Mouse (Mus musculus) embryo, embryonic 10.5 days (tissue): Measurements from ENCODE around the gene Sass6.
"Not testable (repeated sequence)": the region's sequence is repeated elsewhere in the genome, so short reads cannot be mapped to it uniquely, and the experiment has no call there.

Source experiments
- DNase-seq: peaks from one replicate; pipeline ENCODE4 v3.0.0-alpha.2; 2015; ENCODE audit warnings: low spot score

Gene Sass6

DNA sequence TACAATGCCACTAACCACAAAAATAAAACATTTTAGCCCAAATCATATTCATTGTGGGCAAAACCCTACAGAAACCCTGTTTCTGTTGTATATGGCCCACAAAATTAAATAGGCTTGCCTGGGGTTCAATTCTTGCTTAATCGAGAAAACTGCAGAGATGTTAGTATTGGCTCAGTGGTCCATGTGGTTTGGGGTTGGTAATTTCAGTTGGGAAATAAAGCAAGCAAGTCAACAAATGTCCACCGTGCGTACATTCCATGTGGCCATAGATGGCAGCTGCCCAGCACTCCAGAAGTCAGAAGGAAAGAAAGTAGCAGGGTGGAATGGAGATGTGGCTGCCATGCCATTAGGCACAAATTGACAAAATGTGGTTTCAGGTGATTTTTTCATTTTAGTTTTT is 38.2 kb downstream of the Sass6 start:
- no peak for DNase-seq

DNA sequence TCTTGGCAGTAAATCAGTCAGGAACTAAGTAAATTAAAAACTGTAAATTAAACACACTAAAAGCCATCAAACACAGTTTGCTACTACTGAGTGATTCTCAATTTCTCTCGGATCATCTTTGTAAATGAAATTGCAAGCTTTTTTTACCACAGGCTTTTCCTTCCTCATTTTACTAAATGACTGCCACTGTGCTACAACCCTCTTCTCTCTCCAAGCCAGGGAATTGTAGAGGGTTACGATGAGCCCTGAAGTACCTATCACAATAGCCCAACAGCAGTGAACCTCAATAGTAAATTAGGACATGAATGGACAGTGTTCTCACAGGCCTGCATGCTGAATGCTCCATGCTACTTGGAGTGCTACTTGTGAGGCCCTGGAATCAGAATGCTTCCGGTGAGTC is 39.3 kb downstream of the Sass6 start:
- no peak for DNase-seq

GRCm38 (mm10) chr3:116634853-116635252 is 40.1 kb downstream of the Sass6 start:
- DNase-seq = no peak

DNA sequence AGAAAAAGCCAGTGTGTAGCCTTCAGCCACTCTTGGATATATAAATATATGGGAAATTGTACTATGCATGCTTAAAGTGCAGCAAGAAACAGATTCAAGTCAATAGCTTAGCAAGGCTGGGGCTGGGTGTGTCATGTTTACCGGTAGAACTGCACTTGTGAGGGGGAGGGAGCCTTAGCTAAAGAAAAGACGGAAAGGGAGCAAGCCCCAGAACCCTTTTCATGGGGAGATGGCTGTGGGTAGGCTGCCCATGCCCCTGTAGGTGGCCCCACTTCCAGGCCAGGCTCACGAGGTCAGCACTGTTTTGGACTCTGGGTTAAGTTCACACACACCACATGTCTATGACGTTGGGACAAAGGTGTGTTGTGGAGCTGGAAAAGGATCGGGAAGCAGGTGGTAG is 41.0 kb downstream of the Sass6 start:
- no peak for DNase-seq

- DNase-seq = no peak
Observed at GRCm38 (mm10) chr3:116637693-116638476, 43.1 kb downstream of the Sass6 start.

DNA sequence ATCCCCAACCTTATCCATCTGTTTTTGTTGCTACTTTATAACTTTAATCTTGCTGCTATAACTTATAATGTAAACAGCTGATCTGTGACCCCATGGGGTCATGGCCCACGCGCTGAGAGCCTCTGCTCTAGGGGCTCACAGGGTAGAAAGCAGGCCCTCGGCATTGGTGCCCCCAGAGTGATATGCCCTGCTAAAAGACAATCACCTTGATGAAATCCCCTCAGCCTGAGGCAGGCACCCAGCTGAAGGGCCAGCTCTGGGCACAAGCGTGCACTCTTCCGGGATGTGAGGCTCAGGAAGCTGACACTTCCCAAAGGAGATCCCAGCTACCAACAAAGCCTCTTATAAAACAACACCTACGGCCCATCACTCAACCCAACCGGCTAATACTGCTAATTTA is 43.8 kb downstream of the Sass6 start:
- no peak for DNase-seq

DNA sequence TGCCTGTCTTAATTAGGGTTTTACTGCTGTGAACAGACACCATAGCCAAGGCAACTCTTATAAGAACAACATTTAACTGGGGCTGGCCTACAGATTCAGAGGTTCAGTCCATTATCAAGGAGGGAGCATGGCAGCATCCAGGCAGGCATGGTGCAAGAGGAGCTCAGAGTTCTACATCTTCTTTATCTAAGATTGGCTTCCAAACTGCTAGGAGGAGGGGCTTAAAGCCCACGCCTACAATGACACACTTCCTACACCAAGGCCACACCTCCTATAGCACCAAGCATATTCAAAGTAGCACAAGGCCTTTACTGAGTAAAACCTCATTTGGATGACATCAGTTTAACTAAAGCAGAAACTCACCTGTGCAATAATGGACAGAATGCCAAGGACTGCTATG is 45.2 kb downstream of the Sass6 start:
- no peak for DNase-seq

- no peak for DNase-seq
Observed at GRCm38 (mm10) chr3:116641811-116642371, 47.1 kb downstream of the Sass6 start.

GRCm38 (mm10) chr3:116642373-116642772 is 47.6 kb downstream of the Sass6 start:
- DNase-seq = no peak

GRCm38 (mm10) chr3:116646387-116646786 is 51.6 kb downstream of the Sass6 start:
- DNase-seq = no peak

DNA sequence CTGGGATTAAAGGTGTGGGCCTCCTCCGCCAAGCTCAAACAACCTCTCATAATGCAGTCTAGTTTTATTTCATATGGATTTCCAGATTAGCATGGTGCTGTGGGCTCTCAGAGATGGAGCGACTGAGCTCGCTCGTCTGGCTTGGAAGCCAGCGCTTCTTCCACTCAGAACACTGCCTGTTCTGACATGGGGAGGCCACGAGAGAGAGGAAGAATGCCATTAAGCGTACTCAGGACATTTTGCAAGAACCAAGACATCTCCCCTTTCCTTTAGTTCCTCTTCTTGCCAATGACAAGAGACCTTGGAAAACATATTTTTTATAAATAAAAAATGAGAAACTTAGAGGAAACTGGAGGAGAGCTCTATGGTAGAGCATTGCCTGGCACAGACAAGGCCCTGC is 54.0 kb downstream of the Sass6 start:
- no peak for DNase-seq

DNA sequence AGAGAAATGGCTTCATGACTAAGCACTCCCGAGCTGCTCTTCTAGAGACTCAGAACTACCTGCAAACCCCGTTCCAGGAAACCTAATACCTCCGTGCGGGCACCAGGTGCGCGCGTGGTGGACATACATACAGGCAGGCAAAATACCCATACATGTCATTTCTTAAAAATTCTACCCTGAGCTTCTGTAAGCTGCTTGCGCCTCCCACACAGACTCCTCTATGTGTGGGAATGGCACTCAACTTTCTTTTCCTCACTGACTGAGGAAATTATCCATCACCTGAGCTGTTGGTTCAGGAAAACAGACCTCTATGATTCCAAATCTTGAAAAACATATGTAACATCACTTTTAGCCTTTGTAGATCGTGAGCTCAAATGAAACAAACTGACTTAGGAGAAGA is 55.9 kb downstream of the Sass6 start:
- DNase-seq = no peak

DNA sequence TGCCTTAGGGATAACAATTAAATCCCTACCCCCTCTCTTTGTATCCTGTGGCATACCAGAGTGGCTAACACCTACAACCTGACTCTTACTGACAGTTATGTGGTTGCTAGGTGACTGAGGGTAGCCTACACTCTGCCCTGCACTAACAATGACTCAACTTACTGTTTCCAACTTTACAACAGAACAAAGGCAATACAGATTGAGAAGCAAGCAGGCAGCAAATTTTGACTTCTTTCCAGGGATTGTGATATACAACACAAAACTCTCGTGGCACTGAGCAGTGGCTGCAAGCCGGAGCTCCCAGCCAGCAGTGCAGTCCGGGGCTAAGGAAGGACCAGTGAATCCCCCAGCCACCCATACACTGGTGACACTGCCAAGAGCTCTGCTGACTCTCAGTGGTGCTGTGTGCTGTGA is 57.3 kb downstream of the Sass6 start:
- no peak for DNase-seq

- DNase-seq = no peak
Observed at GRCm38 (mm10) chr3:116653278-116653945, 58.6 kb downstream of the Sass6 start.

DNA sequence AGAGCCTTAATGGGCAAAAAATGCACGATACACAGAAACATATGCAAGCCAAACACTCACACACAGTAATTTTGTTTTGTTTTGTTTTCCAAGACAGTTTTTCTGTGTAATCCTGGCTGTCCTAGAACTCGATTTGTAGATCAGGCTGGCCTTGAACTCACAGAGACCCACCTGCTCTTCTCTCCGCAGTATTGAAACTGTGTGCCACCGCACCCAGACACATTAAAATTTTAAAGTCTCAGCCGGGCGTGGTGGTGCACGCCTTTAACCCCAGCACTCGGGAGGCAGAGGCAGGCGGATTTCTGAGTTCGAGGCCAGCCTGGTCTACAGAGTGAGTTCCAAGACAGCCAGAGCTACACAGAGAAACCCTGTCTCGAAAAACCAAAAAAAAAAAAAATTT is 59.3 kb downstream of the Sass6 start:
- DNase-seq = not testable (repeated sequence)

DNA sequence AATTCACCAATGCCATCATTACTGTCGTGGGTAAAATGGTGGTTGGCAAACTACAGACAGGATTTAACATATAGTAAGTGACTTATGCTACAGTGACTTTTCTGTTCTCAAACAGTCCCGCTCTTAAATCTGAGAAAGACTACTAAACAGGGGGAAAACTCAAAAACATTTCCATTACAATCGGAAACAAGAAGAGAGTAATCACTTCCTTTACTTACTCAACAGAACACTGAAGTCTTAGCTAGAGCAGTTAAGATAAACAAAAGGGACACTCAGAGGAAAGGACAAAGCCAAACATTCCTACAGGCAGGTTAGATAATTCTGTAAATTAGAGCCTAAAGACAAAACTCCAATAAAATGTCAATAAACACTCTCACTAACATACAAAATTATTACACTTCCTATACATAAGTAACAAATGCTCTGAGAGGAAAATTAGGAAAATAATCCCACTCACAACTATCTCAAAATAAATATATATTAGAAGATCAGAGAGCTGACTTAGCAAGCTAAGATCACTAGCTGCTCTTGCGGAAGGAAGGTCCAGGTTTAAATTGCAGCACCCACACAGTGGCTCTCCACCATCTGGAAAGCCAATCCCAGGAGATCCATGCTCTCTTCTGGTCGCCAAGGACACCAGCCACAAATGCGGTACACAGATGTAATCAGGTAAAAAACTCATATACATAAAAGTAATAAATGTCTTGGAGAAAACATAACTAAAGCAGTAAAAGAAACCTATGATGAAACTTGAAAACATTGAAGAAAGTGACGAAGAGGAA is 61.6 kb downstream of the Sass6 start:
- DNase-seq = no peak

GRCm38 (mm10) chr3:116658928-116659565 is 64.3 kb downstream of the Sass6 start:
- no peak for DNase-seq

DNA sequence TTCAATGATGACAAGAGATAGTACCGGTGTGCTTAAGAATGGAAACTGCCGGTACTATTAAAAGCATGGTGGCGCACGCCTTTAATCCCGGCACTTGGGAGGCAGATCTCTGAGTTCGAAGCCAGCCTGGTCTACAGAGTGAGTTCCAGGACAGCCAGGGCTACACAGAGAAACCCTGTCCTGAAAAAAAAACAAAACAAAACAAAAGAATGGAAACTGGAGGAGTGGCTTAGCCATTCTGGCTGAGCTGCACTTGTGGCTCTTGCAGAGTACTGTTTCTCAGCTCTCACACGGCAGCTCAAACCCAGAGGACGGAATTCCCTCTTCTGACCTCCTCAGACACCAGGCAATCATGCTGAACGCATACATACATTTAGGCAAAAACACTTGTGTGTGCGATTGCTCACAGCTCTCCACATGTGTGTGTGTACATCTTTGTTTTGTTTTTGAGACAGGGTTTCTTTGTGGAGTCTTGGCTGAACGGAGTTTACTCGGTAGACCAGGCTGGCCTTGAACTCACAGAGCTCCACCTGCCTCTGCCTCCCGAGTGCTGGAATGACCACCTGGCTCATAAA is 65.2 kb downstream of the Sass6 start:
- no peak for DNase-seq

- DNase-seq = peak; percentile 38
Observed at GRCm38 (mm10) chr3:116661288-116661869, 66.6 kb downstream of the Sass6 start.

DNA sequence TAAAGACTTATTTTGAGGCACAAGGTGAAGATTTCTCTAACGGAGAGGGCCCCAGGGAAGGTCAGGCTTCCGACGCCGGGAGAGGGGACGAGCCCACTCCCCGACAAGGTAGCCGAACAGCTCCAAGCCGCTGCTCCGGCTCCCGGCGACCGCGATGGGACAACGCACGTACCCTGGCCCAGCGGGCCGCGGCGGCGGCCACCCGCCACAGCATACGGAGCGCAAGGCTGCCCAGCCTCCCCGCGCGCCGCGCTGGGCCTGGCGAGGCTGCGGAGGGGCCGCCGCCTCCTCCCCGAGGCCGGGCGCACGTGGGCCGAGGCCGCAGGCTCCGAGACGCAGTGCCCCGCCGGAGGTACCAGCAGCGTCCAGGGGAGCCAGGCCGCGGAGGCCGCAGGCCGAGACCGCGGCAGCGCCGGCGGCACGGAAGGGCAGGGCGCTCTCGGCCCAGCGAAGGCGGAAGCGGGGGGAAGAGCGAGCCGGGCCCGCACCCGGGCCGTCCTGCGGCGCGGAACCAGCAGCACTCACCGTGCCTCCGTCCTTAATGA is 67.2 kb downstream of the Sass6 start:
- no peak for DNase-seq

DNA sequence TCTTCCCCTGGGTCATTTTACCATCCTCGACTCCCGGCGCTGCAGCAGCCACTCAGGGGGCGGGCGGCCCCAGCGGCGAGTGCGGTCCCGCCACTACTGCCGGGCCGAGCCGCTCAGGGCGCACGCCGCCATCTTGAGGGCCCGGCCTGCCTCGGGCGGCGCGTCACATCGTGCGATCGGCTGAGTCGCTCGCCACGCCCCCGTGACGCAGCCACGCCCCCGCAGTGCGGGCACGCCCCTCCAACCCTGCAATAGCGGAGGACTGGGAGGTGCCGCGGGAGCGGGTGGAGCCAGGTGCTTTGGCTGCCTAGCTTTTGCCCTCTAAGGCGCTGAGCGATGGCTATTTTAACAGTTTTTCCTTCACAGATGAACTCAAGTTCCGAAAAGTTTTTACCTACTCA is 67.7 kb downstream of the Sass6 start, which contains the start of gene Mfsd14a:
Gene Mfsd14a, minus strand, starts transcription at position 215 of the 401 bp plus-strand sequence.
- DNase-seq = peak; percentile 95
